Mouse (Mus musculus) T-cell, adult 2 months (primary cell): ENCODE data around the gene Arl9.
"Not testable (repeated sequence)": the region's sequence is repeated elsewhere in the genome, so short reads cannot be mapped to it uniquely, and the experiment has no call there.

Experiments used
- DNase-seq: peaks from one replicate; pipeline ENCODE4 v3.0.0; 2022; ENCODE audit warnings: low spot score

The Arl9 gene

GRCm38 (mm10) chr5:77004051-77004821 is at the start of gene Arl9:
Gene Arl9 (plus strand): TSS chr5:77004055.
- DNase-seq = no peak

GRCm38 (mm10) chr5:76954271-76954900 is 49.5 kb upstream of the Arl9 start:
- no peak for DNase-seq

DNA sequence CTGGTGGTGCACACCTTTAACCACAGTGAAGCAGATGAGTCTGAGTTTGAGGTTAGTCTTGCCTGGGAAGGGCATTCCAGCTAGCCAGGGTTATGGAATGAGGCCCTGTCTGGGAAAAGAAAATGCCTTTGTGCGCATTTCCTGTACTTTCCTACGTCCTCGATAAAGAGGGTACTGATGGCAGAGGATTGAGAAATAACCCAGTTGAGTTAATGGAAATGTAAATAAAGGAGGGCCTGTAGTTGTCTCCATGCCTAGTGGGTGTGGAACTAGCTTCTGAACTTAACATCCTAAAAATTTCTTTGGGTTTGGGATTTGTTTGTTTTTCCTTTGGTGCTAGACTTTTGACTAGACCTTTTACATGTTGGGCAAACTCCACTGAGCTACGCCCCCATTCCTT is 48.4 kb upstream of the Arl9 start:
- no peak for DNase-seq

GRCm38 (mm10) chr5:76957954-76958353 is 45.9 kb upstream of the Arl9 start:
- no peak for DNase-seq

DNA sequence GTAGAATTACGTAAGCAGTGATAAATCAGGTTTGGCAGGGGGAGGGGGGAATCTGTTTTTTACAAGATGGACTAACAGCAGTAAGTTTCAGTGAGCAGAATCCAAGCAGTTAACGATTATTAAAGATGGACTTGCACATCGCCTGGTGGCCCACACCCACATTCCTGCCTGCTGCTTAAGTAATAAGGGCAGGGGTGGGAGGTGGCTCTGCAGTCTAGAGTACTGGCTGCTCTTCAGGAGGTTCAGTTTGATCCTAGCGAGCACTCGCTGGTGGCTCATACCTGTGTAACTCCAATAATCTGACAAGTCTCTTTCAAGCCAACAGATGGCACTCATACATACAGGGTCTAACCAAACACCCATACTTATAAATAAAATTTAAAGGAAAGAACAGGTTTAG is 44.3 kb upstream of the Arl9 start:
- DNase-seq = no peak

DNA sequence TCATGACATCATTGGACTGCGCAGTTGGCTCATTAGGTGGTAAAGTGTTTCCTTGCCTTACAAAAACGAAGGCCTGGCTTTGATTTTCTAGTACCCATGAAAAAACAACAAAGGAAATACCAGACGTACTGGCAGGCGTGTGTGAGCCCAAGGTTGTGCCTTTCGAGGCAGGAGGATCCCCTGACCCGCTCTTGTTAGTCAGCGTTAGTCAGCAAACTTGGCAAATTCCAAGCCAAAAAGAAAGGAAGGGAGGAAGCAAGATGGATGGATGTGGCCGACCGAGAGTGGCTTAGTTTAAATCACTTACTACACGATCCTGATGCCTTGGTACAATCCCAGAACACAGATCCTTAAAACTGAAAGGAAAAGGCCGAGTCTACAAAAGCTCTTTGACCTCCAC is 41.3 kb upstream of the Arl9 start:
- no peak for DNase-seq

GRCm38 (mm10) chr5:76964651-76965050 is 39.2 kb upstream of the Arl9 start:
- DNase-seq = no peak

- no peak for DNase-seq
Measured at GRCm38 (mm10) chr5:76969250-76969649, 34.6 kb upstream of the Arl9 start.

DNA sequence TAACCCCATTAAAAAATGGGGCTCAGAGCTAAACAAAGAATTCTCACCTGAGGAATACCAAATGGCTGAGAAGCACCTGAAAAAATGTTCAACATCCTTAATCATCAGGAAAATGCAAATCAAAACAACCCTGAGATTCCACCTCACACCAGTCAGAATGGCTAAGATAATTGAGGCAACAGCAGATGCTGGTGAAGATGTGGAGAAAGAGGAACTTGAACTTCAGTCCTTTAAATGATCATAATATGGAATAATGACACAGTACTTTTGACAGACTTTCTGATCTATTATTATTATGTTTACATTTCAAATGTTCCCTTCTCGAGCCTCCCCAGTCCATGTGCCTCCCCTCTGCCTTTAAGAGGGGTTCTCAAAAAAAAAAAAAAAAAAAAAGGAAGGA is 32.7 kb upstream of the Arl9 start:
- DNase-seq = not testable (repeated sequence)

DNA sequence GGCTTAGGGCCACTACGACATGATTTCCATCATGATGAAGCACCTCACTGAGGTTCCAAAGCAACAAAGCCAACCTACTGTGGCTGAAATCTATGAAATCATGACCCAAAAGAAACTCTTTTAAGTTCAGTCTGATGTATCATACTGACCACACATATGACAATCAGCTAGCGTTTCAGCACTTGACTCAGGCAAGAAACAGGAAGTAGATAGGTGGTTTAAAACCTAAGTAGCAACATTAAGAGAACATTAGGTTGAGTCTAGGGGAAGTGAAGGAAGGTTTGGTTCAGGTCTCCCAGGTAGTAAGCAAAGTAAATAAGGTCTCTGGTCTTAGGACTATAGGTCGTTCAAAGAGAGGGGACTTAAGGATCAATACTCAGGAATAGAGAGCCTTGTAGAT is 30.4 kb upstream of the Arl9 start:
- no peak for DNase-seq

DNA sequence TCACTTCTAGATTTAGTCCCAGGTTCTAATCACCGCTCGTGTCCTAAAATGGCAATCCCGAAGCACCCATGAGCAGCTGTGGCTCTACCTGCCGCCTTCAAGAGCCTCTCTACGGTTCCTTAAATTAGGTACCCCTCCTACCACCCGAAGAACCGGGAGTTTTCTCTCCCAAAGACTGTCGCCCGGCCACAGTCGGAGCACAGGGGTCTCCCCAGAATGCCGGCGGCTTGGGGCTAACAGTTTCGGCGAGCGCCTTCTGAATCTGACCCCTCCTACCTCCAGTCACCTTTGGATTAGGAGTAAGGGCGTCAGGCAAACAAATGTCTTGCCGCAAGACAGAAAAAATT is 29.7 kb upstream of the Arl9 start:
- DNase-seq = no peak

DNA sequence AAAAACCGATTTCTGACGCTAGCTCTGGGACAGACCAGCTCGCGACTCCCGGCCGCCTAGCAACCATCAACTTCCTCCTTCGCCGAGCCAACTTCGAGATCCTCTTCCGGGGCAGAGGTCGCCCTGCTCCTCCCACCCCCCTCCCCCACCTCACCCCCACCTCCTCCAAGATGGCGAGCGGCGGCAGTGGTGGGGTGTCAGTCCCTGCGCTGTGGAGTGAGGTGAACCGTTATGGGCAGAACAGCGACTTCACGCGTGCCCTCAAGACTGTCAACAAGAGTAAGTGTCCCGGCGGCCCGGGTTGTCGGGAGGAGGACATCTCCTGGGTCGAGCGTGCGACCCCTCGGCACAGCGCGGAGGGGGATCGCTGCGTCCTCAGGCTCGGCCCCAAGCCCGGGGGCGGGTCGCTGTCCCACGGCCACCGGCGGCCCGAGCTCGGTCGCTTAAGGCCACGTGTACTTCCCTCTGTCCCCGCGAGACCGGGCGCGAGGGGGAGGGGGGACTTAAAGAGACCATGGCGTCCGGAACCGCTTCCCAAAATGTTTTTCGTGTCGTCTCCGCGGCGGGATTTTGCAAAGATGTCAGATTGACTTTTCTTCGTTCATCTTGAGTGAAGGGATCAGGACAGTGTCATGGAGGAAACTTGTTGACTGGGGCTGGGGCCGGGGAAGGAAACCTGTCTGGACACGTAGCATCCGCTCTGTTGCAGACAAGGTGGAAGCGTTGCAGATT is 29.1 kb upstream of the Arl9 start, which contains the start of gene Srp72:
TSS of gene Srp72 (plus strand) at position 130 of the 732 bp plus-strand sequence.
- peak; percentile 83 for DNase-seq

DNA sequence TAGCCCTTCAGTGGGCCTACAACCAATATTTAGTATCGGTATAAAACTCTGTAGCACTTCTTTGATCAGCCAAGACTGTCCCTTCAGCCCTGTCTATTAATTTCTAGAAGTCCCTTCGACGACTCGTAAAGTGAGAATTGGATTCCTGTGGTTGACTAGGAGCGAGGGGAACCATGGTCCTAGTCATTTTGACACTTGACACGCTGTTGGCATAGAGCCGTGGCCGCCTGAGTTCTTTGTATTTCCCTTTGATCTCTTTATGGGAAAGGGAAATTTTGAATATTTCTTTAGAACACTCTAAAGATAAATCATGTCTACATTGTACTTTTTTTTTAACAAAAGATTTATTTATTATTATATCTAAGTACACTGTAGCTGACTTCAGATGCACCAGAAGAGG is 28.1 kb upstream of the Arl9 start:
- DNase-seq = no peak

DNA sequence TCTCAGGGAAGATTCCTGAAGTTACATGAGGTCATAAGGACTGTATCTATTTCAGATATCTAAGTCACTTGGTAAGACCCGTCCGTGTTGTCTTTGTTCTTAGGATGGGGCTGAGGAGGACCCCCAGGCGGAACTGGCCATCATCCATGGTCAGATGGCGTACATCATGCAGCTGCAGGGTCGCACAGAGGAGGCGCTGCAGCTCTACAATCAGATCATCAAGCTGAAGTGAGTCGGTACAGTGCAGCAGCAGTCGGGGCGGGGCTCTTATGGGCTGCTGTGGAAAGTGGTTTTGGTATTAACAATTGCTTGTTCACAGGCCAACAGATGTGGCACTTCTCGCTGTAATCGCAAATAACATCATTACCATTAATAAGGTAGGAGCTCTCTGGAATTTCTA is 19.8 kb upstream of the Arl9 start:
- no peak for DNase-seq

DNA sequence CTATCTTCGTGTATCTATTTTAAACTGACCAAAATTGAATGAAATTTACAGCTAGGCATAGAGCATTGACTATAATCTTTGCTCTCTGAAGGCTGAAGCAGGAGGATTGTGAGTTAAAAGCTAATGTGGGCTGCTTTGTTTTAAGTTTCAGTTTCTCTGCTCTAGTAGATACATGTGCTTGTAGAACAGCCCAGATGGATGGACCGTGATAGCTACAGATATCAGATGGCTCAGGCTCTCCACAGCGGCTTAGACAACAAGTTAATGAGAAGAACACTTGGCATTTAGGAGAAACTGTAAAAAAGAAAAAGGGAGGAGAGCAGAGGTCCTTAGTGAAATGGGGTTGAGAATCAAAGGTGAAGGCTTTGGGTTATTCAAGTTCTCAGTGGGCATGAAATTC is 13.1 kb upstream of the Arl9 start:
- DNase-seq = no peak

DNA sequence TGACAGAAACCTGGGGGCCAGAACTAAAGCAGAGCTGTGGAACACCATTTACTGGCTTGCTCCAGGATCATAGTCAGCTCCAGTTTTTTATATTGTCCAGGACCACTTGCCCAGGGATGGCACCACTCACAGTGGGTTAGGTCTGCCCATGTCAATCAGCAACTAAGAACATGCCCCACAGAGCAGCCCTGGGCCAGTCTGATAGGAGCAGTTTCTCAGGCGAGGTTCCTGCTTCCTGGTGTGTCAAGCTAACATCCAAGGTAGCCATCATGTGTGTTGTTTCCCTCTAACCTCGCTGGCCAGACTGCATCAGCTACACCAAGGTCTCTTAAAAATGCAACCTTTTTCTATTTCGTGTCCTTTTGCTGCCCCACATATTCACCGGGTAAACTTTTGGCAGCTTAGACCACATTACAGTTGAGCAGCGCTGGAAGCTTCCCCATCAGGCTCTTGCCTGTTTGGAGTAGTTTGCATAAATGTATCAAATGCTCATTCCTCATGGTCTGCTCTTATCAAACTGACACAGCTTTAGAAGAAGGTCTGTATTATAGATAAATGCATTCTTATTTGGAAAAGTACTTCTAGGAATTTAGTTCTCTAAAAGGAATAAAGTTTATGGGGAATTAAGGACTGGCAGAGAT is 10.6 kb upstream of the Arl9 start:
- DNase-seq = no peak

DNA sequence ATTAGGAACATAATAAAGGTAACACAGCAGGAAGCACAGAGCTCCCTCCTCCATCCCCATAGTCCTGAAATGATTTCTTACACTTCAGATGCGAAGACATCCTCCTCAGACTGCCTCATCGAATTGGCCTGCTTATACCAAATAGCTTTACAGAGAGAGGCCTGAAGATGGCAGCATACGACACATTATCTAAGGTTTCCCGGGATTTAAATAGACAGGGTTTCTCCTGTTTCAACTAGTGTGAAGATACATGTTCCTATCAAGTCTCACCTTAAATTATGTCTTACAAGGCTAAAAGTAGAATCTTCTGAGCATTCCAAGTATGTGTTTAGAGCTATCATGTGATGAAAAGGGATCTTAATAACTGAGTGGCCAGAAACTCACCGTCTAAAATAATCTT is 5.4 kb upstream of the Arl9 start:
- no peak for DNase-seq

DNA sequence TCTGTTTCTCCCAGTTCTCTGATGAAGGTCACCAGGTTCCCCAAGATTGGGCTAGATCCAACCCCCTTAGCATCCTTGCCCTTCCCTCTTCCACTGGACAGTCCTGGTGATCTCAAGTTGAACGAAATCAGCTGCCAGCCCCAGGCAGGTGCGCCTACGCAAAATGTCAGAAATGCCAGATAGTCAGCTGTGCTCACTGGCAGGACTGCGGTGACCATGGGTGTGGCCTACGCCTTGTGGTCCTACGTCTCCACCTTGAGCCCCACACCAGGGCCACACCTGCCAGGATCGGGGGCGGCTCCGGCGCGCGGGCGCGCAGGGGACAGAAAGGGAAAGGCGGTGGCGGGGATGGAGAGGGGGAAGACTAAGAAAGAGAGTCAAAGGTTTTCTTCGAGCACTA is 2.7 kb upstream of the Arl9 start:
- DNase-seq = no peak

GRCm38 (mm10) chr5:77010352-77010751 is 6.5 kb downstream of the Arl9 start:
- DNase-seq = no peak

DNA sequence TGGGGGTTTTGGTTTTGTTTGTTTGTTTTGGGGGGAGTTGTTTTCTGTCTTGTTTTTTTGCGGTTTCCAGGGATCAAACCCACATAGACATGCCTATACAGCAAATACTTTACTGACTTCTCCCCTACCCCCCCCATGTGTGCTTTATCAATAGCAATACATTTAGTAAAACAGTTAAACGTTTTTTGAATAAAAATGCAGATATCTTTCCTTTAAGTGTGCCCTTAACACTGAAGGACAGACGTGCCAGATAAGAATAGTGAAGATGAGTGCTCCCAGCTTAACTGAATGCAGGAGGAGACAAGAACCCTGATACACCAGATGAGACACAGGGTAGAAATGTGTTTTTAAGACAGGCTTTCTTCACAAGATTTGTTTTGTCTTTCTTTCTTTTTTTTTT is 7.2 kb downstream of the Arl9 start:
- DNase-seq = no peak

GRCm38 (mm10) chr5:77013171-77013570 is 9.3 kb downstream of the Arl9 start:
- DNase-seq = no peak

- peak; percentile 55 for DNase-seq
Measured at GRCm38 (mm10) chr5:77015544-77016482, 12.0 kb downstream of the Arl9 start, which contains the start of gene Thegl. Gene Thegl (plus strand): TSS chr5:77016023.
